Mouse (Mus musculus) lung, postnatal 4 days (tissue): ENCODE measurements at regions not wholly inside any gene's neighbourhood (a gene's known extent, or its start where the extent isn't known, plus 50 kb on each side); places are given as distances from the start of the nearest gene placed in this dataset.

Experiments
- DNase-seq, 2 experiments: peaks; one replicate each; pipeline ENCODE4 v3.0.0; 2021

GRCm38 (mm10) chr1:186501726-186502125, 204.1 kb downstream of the Tgfb2 start:
- DNase-seq: no peak

GRCm38 (mm10) chr1:186497872-186498271, 207.9 kb downstream of the Tgfb2 start:
- no peak for DNase-seq

GRCm38 (mm10) chr1:186497333-186497732, 208.5 kb downstream of the Tgfb2 start:
- no peak for DNase-seq

- DNase-seq: no peak
Observed at GRCm38 (mm10) chr1:186494411-186494783, 211.4 kb downstream of the Tgfb2 start.

GRCm38 (mm10) chr1:186493664-186494410, 212.0 kb downstream of the Tgfb2 start:
- DNase-seq: no peak

DNA sequence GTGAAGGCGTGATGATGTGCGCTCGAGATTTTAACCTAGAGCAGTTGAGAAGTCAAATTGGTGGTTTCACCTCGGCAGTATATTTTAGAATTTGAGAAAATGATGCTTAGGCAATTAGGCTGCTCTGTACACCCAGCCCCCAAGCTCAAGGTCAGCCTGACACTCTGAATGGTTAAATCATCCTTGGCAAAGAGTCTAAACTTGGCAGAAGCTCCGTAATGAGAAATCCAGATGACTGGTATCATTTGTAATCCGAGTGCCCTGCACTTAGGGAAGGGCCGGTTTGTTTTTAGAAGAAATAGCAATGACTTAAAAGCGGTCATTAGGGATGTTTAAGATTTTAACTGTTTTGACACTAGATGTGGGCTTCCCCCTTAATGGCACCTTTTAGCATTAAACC, 223.6 kb downstream of the Tgfb2 start:
- DNase-seq: peak; percentile 15 to 33

GRCm38 (mm10) chr1:186480019-186480418, 225.8 kb downstream of the Tgfb2 start:
- DNase-seq: no peak

DNA sequence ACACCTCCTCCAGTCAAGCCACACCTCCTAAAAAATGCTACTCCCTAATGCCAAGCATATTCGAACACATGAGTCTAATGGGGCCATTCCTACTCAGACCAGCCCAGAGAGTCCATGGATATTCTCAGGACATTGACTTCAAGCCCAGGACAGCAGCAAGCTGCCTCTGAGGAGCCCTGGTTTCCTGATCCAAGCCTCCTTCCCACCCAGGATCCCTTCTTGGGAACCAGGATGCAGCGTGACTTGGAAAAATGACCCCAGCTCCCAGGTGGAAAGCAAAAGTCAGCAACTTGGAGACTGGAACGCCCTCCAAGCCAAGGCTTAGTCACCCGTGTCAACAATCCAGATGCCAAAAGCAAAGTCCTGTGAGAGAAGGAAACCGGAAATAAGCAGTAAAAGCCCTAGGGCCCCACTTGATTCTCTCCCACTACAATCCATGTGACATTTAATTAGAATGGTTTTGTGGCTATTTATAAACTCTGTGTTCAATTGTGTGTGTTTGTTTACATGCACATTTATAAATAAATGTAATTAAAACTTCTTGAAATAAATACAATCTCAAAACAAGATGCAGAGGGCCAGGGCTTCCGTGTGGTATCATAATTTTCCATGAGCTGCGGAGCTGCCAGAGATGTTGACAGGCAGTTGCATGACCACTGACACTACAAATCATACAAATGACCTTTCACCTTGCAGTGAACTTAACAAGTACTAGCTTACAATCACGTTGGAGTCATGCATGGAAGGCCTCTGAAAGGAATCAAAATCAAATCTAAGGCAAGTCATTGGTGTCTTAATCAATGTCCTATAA, 227.2 kb downstream of the Tgfb2 start:
- DNase-seq: peak; percentile 9 to 25

GRCm38 (mm10) chr1:186474844-186475243, 230.9 kb downstream of the Tgfb2 start:
- DNase-seq: no peak

DNA sequence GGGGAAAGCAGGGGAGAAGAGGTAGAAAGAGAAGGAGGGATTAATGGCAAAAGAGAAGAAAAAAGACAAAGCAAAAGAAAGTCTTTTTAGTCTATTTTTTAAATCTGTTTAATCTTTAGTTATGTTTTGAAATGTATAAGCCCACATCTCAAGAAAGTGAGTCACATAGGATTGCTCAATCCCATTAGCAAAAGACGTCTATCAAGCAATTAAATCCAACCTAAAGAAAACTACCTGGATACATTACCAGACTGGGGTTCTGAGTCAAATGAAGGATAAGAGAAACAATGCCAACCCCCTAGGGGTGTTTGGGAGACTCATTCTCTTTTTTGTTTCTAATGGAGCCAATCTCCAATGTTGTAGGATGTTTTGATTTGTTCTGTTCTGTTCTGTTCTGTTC, 231.4 kb downstream of the Tgfb2 start:
- DNase-seq: no peak

GRCm38 (mm10) chr1:186472955-186473354, 232.8 kb downstream of the Tgfb2 start:
- DNase-seq: peak in 1 of 2 experiments; percentile 40

DNA sequence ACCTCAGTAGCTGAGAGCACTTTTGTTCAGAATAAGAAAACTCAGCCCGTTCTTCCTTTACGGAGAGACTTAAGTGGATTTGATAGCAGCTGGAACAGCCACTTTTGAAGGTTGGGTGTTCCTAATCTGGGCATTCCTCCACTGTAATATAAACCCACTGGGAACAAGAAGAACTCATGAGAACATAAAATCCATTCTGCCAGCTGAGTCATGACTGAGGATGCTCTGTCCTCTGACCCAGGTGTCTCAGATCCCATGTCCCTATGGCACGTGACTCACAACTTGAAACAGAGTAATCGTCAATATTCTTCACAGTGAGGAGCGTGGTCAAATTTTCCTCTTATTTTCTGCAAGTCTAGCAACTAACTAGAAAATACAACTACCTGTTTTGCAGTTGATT, 240.3 kb downstream of the Tgfb2 start:
- no peak for DNase-seq

GRCm38 (mm10) chr1:186460742-186461141, 245.0 kb downstream of the Tgfb2 start:
- DNase-seq: peak in 1 of 2 experiments; percentile 29

- DNase-seq: no peak
Observed at GRCm38 (mm10) chr1:186458099-186458637, 247.6 kb downstream of the Tgfb2 start.

DNA sequence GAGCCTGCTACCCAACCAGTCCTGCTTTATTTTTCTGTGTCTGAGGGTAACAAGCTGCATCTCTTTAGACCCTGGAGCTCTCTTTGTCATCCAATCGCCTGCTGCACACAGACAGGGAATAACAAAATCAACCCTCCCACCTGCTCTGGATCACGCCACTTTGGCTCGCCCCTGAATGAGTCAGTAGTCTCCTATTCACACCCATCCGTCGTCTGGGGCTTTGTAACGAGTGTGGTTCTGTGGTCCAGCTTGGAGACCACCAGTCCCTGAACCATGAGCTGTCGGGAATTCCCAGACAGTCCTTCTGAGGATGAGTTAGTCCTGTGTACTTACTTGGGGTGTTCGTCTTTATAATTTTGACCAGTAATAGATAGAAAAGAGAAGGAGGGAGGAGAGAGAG, 248.7 kb downstream of the Tgfb2 start:
- DNase-seq: no peak

DNA sequence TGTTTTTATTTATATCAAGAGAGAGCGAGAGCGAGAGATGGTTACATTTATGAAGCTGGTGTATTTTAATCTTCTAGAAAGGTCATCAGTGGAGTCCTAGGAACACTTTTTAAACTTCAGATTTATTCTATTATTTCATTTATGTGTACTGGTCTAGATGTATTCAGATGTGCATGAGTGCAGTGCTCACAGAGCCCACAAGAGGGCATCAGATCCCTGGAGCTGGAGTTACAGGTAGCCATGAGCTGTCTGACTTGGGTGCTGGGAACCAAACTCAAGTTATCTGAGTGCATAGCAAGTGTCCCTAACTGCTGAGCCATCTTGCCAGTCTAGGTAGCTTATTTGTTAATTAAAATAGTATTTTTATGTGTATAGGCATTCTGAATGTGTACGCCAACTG, 249.7 kb downstream of the Tgfb2 start:
- DNase-seq: no peak

DNA sequence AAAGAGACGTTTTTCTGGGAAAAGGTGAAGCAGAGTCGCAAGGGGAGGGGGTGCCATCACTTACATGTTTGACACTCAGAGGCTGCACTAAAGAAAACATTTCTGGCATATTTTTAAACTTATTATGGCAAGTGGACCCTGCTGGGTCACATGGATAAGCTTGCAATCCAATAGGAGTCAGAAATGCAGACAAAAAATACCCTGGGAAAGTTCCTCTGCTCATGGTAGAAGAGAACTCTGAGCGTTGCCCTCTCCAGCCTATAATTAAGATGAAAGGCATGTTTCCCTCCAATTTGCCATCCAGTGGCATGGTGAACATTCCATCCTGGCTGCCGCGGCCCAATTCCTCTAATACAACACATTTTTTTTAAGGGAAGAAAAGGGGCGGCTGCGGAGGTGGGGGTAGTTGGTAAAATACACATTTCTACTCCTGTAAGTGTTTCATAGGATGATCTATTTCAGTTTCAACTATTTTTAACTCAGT, 250.6 kb downstream of the Tgfb2 start:
- DNase-seq: no peak

- no peak for DNase-seq
Observed at GRCm38 (mm10) chr1:186454393-186455085, 251.2 kb downstream of the Tgfb2 start.

- peak in 1 of 2 experiments; percentile 31 for DNase-seq
Observed at GRCm38 (mm10) chr1:186448841-186449650, 256.7 kb downstream of the Tgfb2 start.

- no peak for DNase-seq
Observed at GRCm38 (mm10) chr1:186447521-186447920, 258.3 kb downstream of the Tgfb2 start.

- DNase-seq: peak; percentile 62 to 84
Observed at GRCm38 (mm10) chr1:186444701-186445131, 261.1 kb downstream of the Tgfb2 start.

GRCm38 (mm10) chr1:186442160-186442559, 263.6 kb downstream of the Tgfb2 start:
- DNase-seq: no peak
